Mouse (Mus musculus) adrenal gland, postnatal 4 days (tissue): ENCODE data around the gene Zp2. TPM values are rescaled to one million over a fixed set of nuclear protein-coding genes. Genes with fewer than 3 reads are reported as not detected.

Experiments used
- DNase-seq, 2 experiments: peaks; one replicate each; pipeline ENCODE4 v3.0.0; 2021 to 2022; ENCODE audit warnings: low spot score in 2 of 2, mixed read lengths in 2 of 2
- total RNA-seq, 2 experiments: library from RNA; stranded (reverse); gene quantifications; 2 replicates each; pipeline ENCODE4 v1.2.3; 2021

Gene Zp2
- total RNA-seq, 2 experiments from 2014 or later = 0.22 TPM; not detected in 1

DNA sequence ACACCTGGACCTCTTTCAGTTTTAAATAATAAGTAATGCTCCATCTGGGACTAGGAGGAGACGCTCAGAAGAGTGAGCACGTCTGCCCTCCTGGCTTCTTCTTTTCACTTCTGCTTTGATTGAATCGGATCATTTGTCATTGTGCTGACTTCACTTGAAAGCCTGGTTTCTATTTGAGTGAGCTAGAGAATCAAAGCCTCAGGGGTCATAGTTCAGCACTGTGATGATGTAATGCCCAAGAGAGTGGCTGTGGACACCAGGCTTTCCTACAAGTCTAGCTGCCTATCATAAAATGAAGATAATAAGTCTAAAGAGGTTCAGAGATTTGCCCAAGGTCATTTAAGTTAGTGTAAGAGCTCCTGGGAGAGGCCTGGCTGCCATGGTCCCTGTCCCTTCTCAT is 5.2 kb upstream of the Zp2 start:
- no peak for DNase-seq

DNA sequence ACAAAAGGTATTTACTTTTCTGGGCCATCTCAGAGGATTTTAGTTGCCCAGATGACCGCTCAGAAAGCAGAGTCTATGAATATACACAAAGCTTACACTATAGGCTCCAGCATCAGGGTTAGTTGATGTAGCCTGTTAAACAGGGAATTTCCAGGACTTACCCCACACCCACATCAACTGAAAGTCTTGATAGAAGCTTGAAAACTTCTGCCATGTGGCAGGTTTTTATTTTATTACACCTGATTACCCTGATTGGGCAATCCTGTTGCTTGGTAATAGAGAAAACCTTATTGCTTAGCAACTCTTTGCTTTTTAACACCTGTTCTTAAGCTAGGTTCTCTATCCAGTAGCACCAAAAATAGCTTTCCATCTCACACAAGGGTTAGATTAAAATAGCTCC is 2.3 kb downstream of the Zp2 start:
- DNase-seq = no peak

DNA sequence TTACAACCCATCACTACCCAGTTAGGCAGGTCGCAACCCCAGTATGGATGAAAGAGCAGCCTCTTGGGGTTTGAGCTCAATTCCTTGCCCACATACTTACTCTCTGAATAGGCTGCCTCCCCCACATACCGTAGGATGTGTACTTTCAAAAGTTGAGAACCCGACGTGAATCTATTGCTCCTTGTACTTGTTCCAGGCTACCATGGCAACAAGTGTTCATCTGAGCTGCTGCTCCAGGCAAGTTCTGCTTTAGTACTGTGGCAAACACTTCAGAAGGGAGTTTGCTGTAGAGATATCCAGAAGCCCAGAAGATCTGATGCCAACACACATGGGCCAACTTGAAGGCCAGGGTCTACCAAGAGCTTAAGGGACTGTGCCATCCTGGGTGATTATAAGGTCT is 16.1 kb downstream of the Zp2 start:
- no peak for DNase-seq

DNA sequence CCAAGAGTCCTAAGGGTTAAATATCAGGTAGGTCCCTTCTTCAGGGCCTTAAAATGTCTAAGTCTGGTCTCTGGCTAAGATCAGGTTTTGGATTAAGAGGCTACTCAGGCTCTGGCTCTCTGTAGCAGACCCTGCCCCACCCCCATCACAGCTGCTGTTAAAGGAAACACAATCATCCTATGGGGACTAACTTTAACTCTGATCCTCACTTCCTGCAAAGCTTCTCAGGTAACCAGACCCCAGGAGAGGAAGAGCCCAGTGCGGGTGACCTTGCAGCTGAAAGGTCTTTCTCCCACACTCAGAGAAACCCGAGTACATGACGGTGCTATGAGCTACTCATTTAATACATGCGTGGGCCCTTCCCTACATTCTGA is 17.4 kb downstream of the Zp2 start:
- DNase-seq = no peak

- no peak for DNase-seq
Observed at GRCm38 (mm10) chr7:120126976-120127685, 18.0 kb downstream of the Zp2 start.

GRCm38 (mm10) chr7:120124844-120125243 is 20.2 kb downstream of the Zp2 start:
- DNase-seq = peak in 1 of 2 experiments; percentile 42

DNA sequence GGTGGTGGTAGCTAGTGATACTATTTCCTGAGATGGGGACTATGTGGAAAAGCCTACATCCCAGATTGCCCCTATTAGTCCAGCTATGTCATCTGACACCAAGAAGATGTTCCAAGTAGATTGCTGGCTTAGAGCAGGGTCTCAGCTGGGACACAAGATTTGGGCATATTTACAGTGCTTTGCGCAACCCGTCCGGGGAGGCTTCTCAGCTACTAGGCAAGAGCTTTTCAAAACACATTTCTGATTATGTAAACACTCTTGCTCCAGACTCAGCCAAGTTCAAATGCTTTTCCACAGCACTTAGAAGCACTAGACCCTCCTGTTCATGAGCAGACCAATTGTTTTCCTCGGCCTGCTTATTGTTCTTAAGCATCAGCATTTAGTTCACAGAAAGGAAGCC is 21.3 kb downstream of the Zp2 start:
- no peak for DNase-seq

GRCm38 (mm10) chr7:120117529-120117928 is 27.6 kb downstream of the Zp2 start:
- DNase-seq = no peak

- DNase-seq = no peak
Observed at GRCm38 (mm10) chr7:120116976-120117375, 28.1 kb downstream of the Zp2 start.

GRCm38 (mm10) chr7:120109676-120110075 is 35.4 kb downstream of the Zp2 start:
- DNase-seq = no peak

DNA sequence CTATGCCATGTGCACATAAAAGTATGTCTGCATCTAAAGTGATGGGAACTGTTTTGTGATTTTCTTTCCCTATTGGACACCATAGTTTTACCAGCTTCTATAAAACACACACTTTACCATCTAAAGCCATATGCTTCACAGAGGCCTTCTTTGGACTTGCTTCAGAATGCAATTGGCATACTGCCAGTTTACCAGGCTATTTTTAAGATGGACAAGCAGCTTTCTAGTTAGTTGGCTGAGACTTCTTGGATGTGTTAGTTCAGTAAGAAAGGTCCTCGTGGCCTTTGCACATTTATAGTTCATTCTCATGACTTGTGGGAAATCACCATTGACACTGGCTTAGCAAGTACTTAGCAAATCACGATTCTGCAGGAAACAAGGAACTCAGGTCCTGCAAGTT is 38.7 kb downstream of the Zp2 start:
- DNase-seq = no peak

DNA sequence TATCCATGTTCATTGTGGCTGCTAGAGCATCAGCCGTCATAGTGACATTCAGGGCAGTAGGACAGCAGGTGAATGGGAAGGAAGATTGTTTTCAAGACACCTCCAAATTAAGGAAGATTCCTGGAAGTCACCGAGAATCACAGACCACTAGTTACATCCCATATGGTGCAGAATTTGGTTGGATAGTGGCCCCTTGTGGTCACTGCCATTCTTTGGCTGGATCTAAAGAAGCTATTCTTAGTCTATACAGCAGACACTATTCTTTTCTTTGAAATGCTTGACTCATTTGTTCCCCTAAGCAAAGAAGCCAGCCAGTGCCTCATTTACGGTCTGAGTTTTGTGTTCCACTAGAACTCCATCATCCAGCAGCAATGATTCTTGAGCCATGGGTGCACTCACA is 40.1 kb downstream of the Zp2 start:
- no peak for DNase-seq

GRCm38 (mm10) chr7:120103019-120103567 is 42.0 kb downstream of the Zp2 start:
- DNase-seq = no peak

DNA sequence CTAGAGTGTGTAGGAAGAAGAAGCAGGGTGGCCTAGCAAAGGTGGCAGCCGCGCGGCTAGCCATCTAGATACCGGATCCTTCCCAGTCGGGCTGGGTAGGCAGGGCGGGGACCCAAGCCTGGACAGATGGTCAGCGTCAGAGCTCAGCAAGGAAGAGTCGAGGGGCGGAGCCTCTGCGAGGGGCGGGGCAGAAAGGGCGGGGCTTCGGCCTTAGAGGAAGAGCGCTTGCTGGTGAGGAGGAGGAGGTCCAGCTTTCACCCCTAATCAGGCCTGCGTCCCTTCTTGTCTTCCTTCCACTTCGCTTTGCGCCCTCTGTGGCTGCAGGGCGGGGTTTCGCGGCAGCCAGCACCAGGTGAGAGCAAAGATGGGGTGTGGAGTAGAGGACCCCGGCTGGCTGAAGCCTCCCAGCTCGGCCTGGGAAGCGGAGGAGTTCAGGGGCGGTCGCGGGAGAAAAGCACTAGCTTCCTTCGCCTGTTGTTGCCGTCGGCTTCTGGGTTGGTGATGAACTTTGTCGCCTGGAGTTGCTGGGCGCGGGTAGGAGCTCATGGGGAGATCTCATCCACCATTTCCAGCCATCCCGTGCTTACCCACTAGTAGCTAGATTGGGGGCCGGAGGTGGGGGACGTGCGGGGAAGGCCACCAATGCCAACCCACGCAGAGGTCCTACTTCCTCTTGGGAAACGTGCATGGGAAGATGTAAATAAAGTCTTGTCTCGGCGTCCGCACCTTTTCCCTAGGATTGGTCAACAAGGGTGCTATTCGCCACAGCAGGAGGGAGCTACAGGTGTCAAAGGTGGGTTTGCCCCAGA is 42.7 kb downstream of the Zp2 start, which contains the start of gene Tmem159:
TSS of gene Tmem159 (plus strand) at position 190 of the 809 bp plus-strand sequence.
- DNase-seq = peak; percentile 78 to 81

DNA sequence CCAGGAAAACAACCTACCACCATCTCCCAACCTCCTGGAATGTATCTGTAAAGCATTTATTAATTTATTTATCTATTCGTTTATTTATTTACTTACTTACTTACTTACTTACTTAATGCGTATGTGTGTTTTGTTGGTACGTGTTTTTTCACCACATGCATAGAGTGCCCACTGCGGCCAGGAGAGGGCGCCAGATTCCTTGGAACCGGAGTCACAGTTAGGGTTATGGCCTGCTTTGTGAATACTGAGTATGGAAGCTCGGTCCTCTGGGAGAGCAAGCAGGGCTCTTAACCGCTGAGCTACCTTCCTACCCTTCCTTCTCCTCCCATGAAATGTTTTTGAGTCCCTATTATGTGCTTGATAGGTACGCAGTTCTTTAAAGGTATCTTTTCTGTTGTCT is 46.7 kb downstream of the Zp2 start:
- DNase-seq = peak; percentile 52 to 67

DNA sequence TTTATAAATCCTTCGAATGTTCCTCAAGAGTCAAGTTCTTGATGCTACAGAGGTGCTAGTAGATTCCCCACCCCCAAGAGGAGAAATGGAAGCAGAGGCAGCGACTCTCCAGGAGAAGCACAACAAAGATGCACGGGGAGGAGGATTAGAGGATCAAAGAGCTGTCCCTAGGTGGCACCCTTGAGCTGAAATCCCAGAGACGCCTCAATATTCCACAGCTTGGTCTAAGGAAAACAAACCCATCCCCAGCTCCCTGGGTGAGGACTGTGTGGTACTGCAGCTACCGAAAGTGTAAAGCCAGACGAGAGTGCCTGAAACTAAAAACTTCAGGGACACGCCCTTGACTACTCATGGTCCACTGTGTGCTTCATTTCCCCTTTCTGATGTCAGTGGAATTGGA is 47.2 kb downstream of the Zp2 start:
- DNase-seq = no peak

GRCm38 (mm10) chr7:120095180-120095579 is 49.9 kb downstream of the Zp2 start, which contains the start of gene Dnah3:
TSS of gene Dnah3 (minus strand) at chr7:120095280.
- no peak for DNase-seq

DNA sequence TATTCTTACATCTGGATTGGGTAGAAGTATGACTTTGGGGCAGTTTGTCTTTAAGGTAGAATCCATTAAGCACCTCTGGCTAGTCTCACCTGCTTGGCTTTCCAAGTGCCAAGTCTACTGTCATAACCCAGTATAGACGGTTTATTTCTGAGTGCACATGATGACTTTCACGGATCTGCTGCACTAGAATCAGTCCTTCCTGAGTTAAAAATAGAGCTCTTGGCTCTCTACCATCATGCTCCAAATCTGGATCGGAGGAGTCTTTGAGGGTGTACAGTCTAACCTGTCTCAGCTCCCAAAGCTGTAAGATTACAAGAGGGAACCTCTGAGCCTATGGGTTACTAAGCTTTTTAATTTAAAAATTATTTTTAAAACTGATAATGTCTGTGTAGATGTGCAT is 50.9 kb downstream of the Zp2 start:
- DNase-seq = no peak

DNA sequence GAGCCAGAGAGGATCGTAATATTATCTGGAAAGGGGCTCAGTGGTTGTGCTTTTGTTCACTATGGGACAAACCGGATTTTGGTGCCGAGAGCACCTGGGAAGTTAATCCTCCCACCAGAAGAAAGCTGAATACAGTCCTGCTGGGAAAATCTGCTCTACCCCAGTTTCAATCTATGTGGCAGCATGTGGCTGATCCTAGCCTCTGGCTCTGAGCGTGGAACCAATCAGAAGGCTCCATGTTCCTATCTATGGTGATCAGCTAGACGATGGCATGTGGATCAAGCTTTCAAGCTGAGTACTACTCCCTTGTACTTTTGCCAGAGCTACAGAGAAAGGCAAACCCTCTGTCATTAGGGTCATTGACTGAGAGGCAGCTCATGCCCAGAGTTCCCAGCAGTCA is 52.1 kb downstream of the Zp2 start:
- no peak for DNase-seq

- DNase-seq = no peak
Observed at GRCm38 (mm10) chr7:120080177-120080576, 64.9 kb downstream of the Zp2 start.
